Comparison of ENCODE assay signal across 16 mouse cellular contexts in the genomic region with DNA sequence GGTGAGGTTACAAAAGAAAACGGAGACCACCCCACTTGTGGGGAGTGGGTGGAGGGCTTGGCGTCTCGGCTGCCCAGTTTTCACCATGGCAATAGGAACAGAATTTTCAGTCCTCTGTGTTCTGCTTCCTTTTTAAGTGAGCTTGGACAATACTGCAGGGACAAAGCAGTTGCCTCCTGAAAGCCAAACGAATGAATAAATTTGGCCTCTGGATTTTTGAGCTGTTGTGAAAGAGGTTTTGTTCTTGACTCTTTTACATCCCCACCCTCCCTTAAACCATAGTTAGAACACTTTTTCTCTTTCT.
DNase-seq lines count a peak whose midpoint lies in the region; ATAC-seq and TF ChIP-seq lines count a peak whose summit lies in the region.
"Had no signal": no experiment of that assay in that cellular context is flagged by ENCODE, and none has a peak within 500 bp of the region (broad histone marks: within the 10 kb centered on the region; RNA-seq: fewer than 3 reads in every experiment).

No protein-coding gene starts in this region.

- WGBS in hindbrain, embryonic 10.5 days, result 24% methylated on average over 4 of the region's 4 CpGs
- WGBS in midbrain, embryonic 12.5 days, result 14% methylated on average over 4 of the region's 4 CpGs
- WGBS in stomach, postnatal 0 days, result 75% methylated on average over 4 of the region's 4 CpGs

- no peak for TF ChIP-seq EP300 in stomach, postnatal 0 days (optimal IDR thresholded peaks at IDR 0.05)

- H3K9me3 ChIP-seq in hindbrain, embryonic 10.5 days, result no peaks in the 10 kb centered on the region
- H3K9me3 ChIP-seq in midbrain, embryonic 12.5 days, result no peaks in the 10 kb centered on the region
- H3K9me3 ChIP-seq in stomach, postnatal 0 days (ENCODE audit: control insufficient read depth, low read length), result no peaks in the 10 kb centered on the region

- no peaks in the 10 kb centered on the region for H3K36me3 ChIP-seq in hindbrain, embryonic 10.5 days
- H3K36me3 ChIP-seq in midbrain, embryonic 12.5 days, result no peaks in the 10 kb centered on the region
- no peaks in the 10 kb centered on the region for H3K36me3 ChIP-seq in stomach, postnatal 0 days (ENCODE audit: control insufficient read depth, insufficient read depth, low read length)

- no peak overlapping the region for H3K9ac ChIP-seq in midbrain, embryonic 12.5 days (replicated peaks)
- no peak overlapping the region for H3K9ac ChIP-seq in stomach, postnatal 0 days (ENCODE audit: low read length)

- H3K27me3 ChIP-seq in hindbrain, embryonic 10.5 days (ENCODE audit: insufficient read depth, poor library complexity, severe bottlenecking), result no peaks in the 10 kb centered on the region
- peaks cover 18% of the 10 kb centered on the region for H3K27me3 ChIP-seq in midbrain, embryonic 12.5 days
- no peaks in the 10 kb centered on the region for H3K27me3 ChIP-seq in stomach, postnatal 0 days (ENCODE audit: control insufficient read depth, insufficient read depth, low read length)

- no peak for TF ChIP-seq CTCF in stomach, postnatal 0 days (IDR thresholded peaks at IDR 0.05; ENCODE audit: low read depth)

- H3K4me1 ChIP-seq in hindbrain, embryonic 10.5 days (replicated peaks), result peaks cover 97% of the 10 kb centered on the region
- H3K4me1 ChIP-seq in midbrain, embryonic 12.5 days, result peaks cover 41% of the 10 kb centered on the region
- 0 out of 2 replicates have a peak, but pooled peaks cover 3% of the 10 kb centered on the region for H3K4me1 ChIP-seq in stomach, postnatal 0 days (replicated peaks; ENCODE audit: control insufficient read depth, insufficient read depth)

- DNase-seq in gastrocnemius, adult 18-20 months (ENCODE audit: low spot score), result peak; percentile 30
- no peak for DNase-seq in gastrocnemius, adult 8-10 months (ENCODE audit: low spot score in 2 of 2)
- peak; percentile 59 for DNase-seq in embryo, embryonic 11 days
- DNase-seq in hindbrain, embryonic 10.5 days (ENCODE audit: low spot score), result no peak
- no peak for DNase-seq in c-Kit-positive CD71-positive TER-119-positive erythroid progenitor cells, embryonic 14.5 days (ENCODE audit: low spot score)
- DNase-seq in thymus, postnatal 14 days, result no peak
- no peak for DNase-seq in stomach, postnatal 0 days (ENCODE audit: low spot score)
- DNase-seq: adrenal gland, postnatal 10 days; cerebellum, postnatal 10 days; heart, postnatal 4 days; kidney, adult 2 months; kidney, postnatal 4 days; lung, adult 18-20 months; retina, postnatal 1 day; spleen, adult 18-20 months had no signal

- peak; percentile 75 for ATAC-seq in midbrain, embryonic 12.5 days (ENCODE audit: low FRiP score, low read depth)
- no peak for ATAC-seq in stomach, postnatal 0 days (ENCODE audit: low FRiP score, low TSS enrichment)

- H3K4me2 ChIP-seq in midbrain, embryonic 12.5 days (replicated peaks), result peak overlapping the region; percentile 35; the same call in 1 of the 2 replicates
- H3K4me2 ChIP-seq in stomach, postnatal 0 days (replicated peaks; ENCODE audit: low read depth), result no peak overlapping the region

- peak overlapping the region; percentile 85 for H3K27ac ChIP-seq in hindbrain, embryonic 10.5 days
- H3K27ac ChIP-seq in midbrain, embryonic 12.5 days (replicated peaks), result peak overlapping the region; percentile 72
- no peak overlapping the region for H3K27ac ChIP-seq in stomach, postnatal 0 days (replicated peaks)

- H3K4me3 ChIP-seq in hindbrain, embryonic 10.5 days, result no peak overlapping the region
- no peak overlapping the region for H3K4me3 ChIP-seq in midbrain, embryonic 12.5 days
- no peak overlapping the region for H3K4me3 ChIP-seq in stomach, postnatal 0 days (ENCODE audit: low read depth, low read length)

Comparison
In these comparisons a context has a peak if more than half of its experiments do, and no peak if none do; other contexts are left out.
1. DNase-seq: peak in gastrocnemius, adult 18-20 months (single experiment) and embryo, embryonic 11 days (single experiment); none in gastrocnemius, adult 8-10 months (0 of 2), hindbrain, embryonic 10.5 days (single experiment), c-Kit-positive CD71-positive TER-119-positive erythroid progenitor cells, embryonic 14.5 days (single experiment), thymus, postnatal 14 days (single experiment) and stomach, postnatal 0 days (single experiment).